Mouse (Mus musculus): ENCODE measurements around the gene Map6.

- no peak for TF ChIP-seq CTCF (IDR thresholded peaks at IDR 0.05; ENCODE audit: low read depth)
- TF ChIP-seq EP300 (optimal IDR thresholded peaks at IDR 0.05): no peak
Observed at GRCm38 (mm10) chr7:99276679-99277078, 9.4 kb downstream of the Map6 start.
